Mouse (Mus musculus) embryonic facial prominence, embryonic 14.5 days (tissue): ENCODE measurements at regions not wholly inside any gene's neighbourhood (a gene's known extent, or its start where the extent isn't known, plus 50 kb on each side); places are given as distances from the start of the nearest gene placed in this dataset.
A peak's percentile ranks its signal among the peaks of the same experiment; 100 is the strongest.
"Not testable (repeated sequence)": the region's sequence is repeated elsewhere in the genome, so short reads cannot be mapped to it uniquely, and the experiment has no call there.

Source experiments
- ATAC-seq: fragments of 200-750 bp; cut with Nextera tagmentation; 2 replicates; pipeline ENCODE4 v1.8.0; 2017; ENCODE audit warnings: low read depth, moderate number of reproducible peaks, moderate TSS enrichment
- DNase-seq: peaks from one replicate; pipeline ENCODE4 v3.0.0-alpha.2; 2015; ENCODE audit warnings: low spot score
- H3K27ac ChIP-seq: fragments of 300-500 bp; sonication (generic); replicated peaks from 2 replicates; pipeline ENCODE4 v1.5.1; 2014; ENCODE audit warnings: low read depth, mild to moderate bottlenecking, low read length, moderate library complexity
- H3K27me3 ChIP-seq: fragments of 300-500 bp; sonication (generic); replicated peaks from 2 replicates; pipeline ENCODE4 v1.6.1; 2014; ENCODE audit warnings: low read length; ENCODE audit not compliant: control insufficient read depth, insufficient read depth
- H3K36me3 ChIP-seq: fragments of 300-500 bp; sonication (generic); 2 replicates; pipeline ENCODE4 v1.6.1; 2014; ENCODE audit warnings: low read length, mixed read lengths; ENCODE audit not compliant: control insufficient read depth, insufficient read depth
- H3K4me1 ChIP-seq: fragments of 300-500 bp; sonication (generic); 2 replicates; pipeline ENCODE4 v1.6.1; 2014; ENCODE audit warnings: antibody characterized with exemption, low read length; ENCODE audit not compliant: control insufficient read depth, insufficient read depth
- H3K4me2 ChIP-seq: fragments of 300-500 bp; sonication (generic); 2 replicates; pipeline ENCODE4 v1.6.1; 2014; ENCODE audit warnings: low read depth, mild to moderate bottlenecking, low read length, moderate library complexity, mixed read lengths
- H3K4me3 ChIP-seq: fragments of 300-500 bp; sonication (generic); 2 replicates; pipeline ENCODE4 v1.5.1; 2014; ENCODE audit warnings: low read depth, mild to moderate bottlenecking, low read length
- H3K9ac ChIP-seq: fragments of 300-500 bp; sonication (generic); 2 replicates; pipeline ENCODE4 v1.6.1; 2014; ENCODE audit warnings: low read depth, mild to moderate bottlenecking, low read length, moderate library complexity, mixed read lengths
- H3K9me3 ChIP-seq: fragments of 300-500 bp; sonication (generic); 2 replicates; pipeline ENCODE4 v1.6.1; 2016; ENCODE audit warnings: low read length; ENCODE audit not compliant: control insufficient read depth
- WGBS: fragments of 180-500 bp; shearing (Covaris S2); extraction: QIAGEN DNeasy Blood & Tissue Kit; methylation state at CpG from one replicate; pipeline ENCODE4 v1.1.7; 2014; 5-methylcytosine and 5-hydroxymethylcytosine counted together

DNA sequence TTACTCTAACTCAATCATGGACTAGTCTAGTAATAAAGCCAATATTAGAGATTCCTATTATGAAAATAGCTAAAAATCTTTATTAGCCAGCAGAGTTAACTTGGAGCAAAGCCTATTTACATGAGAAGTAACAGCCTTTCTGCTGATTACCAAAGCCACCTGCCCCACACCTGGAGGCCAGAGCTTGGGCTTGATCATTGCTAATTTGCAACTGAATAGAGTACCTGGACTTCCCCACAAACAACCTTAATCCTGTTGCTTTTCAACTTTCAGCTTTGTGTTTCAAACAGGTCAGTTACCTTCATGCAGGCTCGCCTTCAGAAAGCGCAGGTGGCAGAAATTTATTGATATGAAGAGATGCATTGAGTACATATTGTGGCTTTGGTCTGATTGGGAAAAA is 163.3 kb downstream of the Teddm3 start:
- 87% methylated on average over 2 of the region's 2 CpGs for WGBS
- H3K27me3 ChIP-seq, result no peaks in the 10 kb centered on the region
- no peak overlapping the region for H3K9ac ChIP-seq
- no peak for DNase-seq
- no peak overlapping the region for H3K4me3 ChIP-seq
- H3K4me1 ChIP-seq, result no peaks in the 10 kb centered on the region
- no peak for ATAC-seq
- no peaks in the 10 kb centered on the region for H3K36me3 ChIP-seq
- H3K9me3 ChIP-seq, result no peaks in the 10 kb centered on the region; the same call in 1 of the 2 replicates
- H3K27ac ChIP-seq, result no peak overlapping the region
- no peak overlapping the region for H3K4me2 ChIP-seq

DNA sequence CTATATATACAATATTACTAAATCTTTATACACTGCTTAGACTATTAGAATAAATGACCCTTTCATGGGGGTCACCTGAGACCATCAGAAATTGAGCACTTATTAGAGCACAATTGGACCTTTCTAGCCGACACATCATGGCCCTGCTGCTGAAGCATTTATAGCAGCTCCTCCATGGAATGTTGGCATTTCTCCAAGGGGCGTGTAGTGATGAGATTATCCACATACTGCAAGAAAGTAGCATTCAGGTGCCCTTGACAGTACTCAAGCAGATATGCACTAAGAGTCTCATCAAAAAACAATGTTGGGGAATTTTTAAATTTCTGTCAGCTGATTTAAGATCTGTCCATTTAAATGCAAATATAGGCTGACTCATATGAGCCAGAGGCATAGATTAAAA is 178.4 kb downstream of the Teddm3 start:
- ATAC-seq, result peak; percentile 44; the same call in 1 of the 2 replicates
- no peak overlapping the region for H3K27ac ChIP-seq
- WGBS, result 35% methylated on average over 2 of the region's 2 CpGs

GRCm38 (mm10) chr16:20972442-20972841 is 181.4 kb downstream of the Teddm3 start:
- H3K4me1 ChIP-seq, result peaks cover 5% of the 10 kb centered on the region; the same call in 1 of the 2 replicates
- H3K36me3 ChIP-seq, result no peaks in the 10 kb centered on the region
- no peaks in the 10 kb centered on the region for H3K9me3 ChIP-seq
- no peaks in the 10 kb centered on the region for H3K27me3 ChIP-seq
- DNase-seq (peak; percentile 56), ATAC-seq (peak; percentile 79)
- no peak overlapping the region for H3K27ac ChIP-seq
- no peak overlapping the region for H3K4me2 ChIP-seq
- no peak overlapping the region for H3K4me3 ChIP-seq
- no peak overlapping the region for H3K9ac ChIP-seq

More for the DNA sequence above, 178.4 kb downstream of the Teddm3 start:
- no peaks in the 10 kb centered on the region for H3K9me3 ChIP-seq
- H3K36me3 ChIP-seq, result no peaks in the 10 kb centered on the region
- peak; percentile 89 for DNase-seq
- no peaks in the 10 kb centered on the region for H3K27me3 ChIP-seq
- H3K4me2 ChIP-seq, result no peak overlapping the region
- no peak overlapping the region for H3K9ac ChIP-seq
- no peak overlapping the region for H3K4me3 ChIP-seq
- peaks cover 5% of the 10 kb centered on the region; the same call in 1 of the 2 replicates for H3K4me1 ChIP-seq

GRCm38 (mm10) chr16:20958905-20959304 is 194.9 kb downstream of the Teddm3 start:
- Histone ChIP-seq H3K4me1 (no peaks in the 10 kb centered on the region), H3K9ac (no peak overlapping the region), H3K27me3 (no peaks in the 10 kb centered on the region), H3K27ac (no peak overlapping the region), H3K36me3 (no peaks in the 10 kb centered on the region), H3K9me3 (no peaks in the 10 kb centered on the region), H3K4me2 (no peak overlapping the region), H3K4me3 (no peak overlapping the region)
- ATAC-seq, result peak; percentile 76
- 62% methylated on average over 10 of the region's 10 CpGs for WGBS
- DNase-seq, result peak; percentile 76

- no peaks in the 10 kb centered on the region for H3K36me3 ChIP-seq
- H3K27ac ChIP-seq, result no peak overlapping the region
- WGBS, result 55% methylated on average over 1 of the region's 1 CpGs
- H3K4me3 ChIP-seq, result no peak overlapping the region
- H3K9me3 ChIP-seq, result no peaks in the 10 kb centered on the region
- H3K4me1 ChIP-seq, result no peaks in the 10 kb centered on the region
- ATAC-seq (no peak), DNase-seq (no peak)
- no peak overlapping the region for H3K9ac ChIP-seq
- H3K27me3 ChIP-seq, result no peaks in the 10 kb centered on the region
- H3K4me2 ChIP-seq, result no peak overlapping the region
Measured at GRCm38 (mm10) chr16:20936722-20937121, 202.4 kb upstream of the Thpo start.

GRCm38 (mm10) chr16:20934846-20935245 is 200.5 kb upstream of the Thpo start:
- not testable (repeated sequence) for H3K4me2 ChIP-seq, H3K9me3 ChIP-seq, H3K27me3 ChIP-seq, H3K27ac ChIP-seq, H3K4me3 ChIP-seq, ATAC-seq, H3K9ac ChIP-seq, DNase-seq, H3K36me3 ChIP-seq, H3K4me1 ChIP-seq

- 84% methylated on average over 5 of the region's 5 CpGs for WGBS
- not testable (repeated sequence) for H3K9me3 ChIP-seq, H3K4me2 ChIP-seq, H3K4me3 ChIP-seq, ATAC-seq, H3K4me1 ChIP-seq, H3K36me3 ChIP-seq, DNase-seq, H3K9ac ChIP-seq, H3K27ac ChIP-seq, H3K27me3 ChIP-seq
Measured at GRCm38 (mm10) chr16:20930003-20930402, 195.7 kb upstream of the Thpo start.

GRCm38 (mm10) chr16:20925776-20926175 is 191.5 kb upstream of the Thpo start:
- not testable (repeated sequence) for H3K9ac ChIP-seq, H3K36me3 ChIP-seq, H3K27me3 ChIP-seq, H3K4me3 ChIP-seq, H3K4me1 ChIP-seq, H3K4me2 ChIP-seq, ATAC-seq, H3K9me3 ChIP-seq, DNase-seq, H3K27ac ChIP-seq

GRCm38 (mm10) chr16:20910864-20911263 is 176.6 kb upstream of the Thpo start:
- WGBS, result 63% methylated on average over 3 of the region's 3 CpGs
- H3K9me3 ChIP-seq, H3K27me3 ChIP-seq, H3K4me1 ChIP-seq, H3K4me2 ChIP-seq, H3K9ac ChIP-seq, H3K36me3 ChIP-seq, H3K4me3 ChIP-seq, H3K27ac ChIP-seq, ATAC-seq: not testable (repeated sequence)
- DNase-seq, result peak; percentile 11
